Mouse (Mus musculus) lung, postnatal 0 days (tissue): ENCODE measurements around the gene Rplp2.

Experiments used
- CTCF ChIP-seq: IDR thresholded peaks from 2 replicates; pipeline ENCODE4 v1.5.1; 2016; ENCODE audit warnings: antibody characterized with exemption, mild to moderate bottlenecking
- EP300 ChIP-seq: IDR thresholded peaks from 2 replicates; pipeline ENCODE4 v1.6.1; 2016; ENCODE audit warnings: antibody characterized with exemption, mild to moderate bottlenecking, control low read depth

- TF ChIP-seq EP300 (no peak), CTCF (no peak)
Observed at GRCm38 (mm10) chr7:141418970-141419369, 28.2 kb upstream of the Rplp2 start.
